Mouse (Mus musculus) ES-Bruce4 (cell line): ENCODE data around the gene Wtap. TPM values are rescaled to one million over a fixed set of nuclear protein-coding genes. Genes with fewer than 3 reads are reported as not detected.
"Not testable (repeated sequence)": the region's sequence is repeated elsewhere in the genome, so short reads cannot be mapped to it uniquely, and the experiment has no call there.

Experiments used
- H3K27ac ChIP-seq: 2 replicates; pipeline ENCODE4 v1.5.1; 2012; ENCODE audit warnings: low read length, inconsistent platforms; ENCODE audit not compliant: insufficient read depth
- H3K27me3 ChIP-seq: 2 replicates; pipeline ENCODE4 v1.6.1; 2012; ENCODE audit warnings: mild to moderate bottlenecking, low read length, inconsistent platforms; ENCODE audit not compliant: control insufficient read depth, poor library complexity, insufficient read depth, severe bottlenecking
- H3K36me3 ChIP-seq: 2 replicates; pipeline ENCODE4 v1.6.1; 2012; ENCODE audit warnings: inconsistent platforms, mild to moderate bottlenecking, low read length, moderate library complexity; ENCODE audit not compliant: control insufficient read depth, poor library complexity, insufficient read depth, severe bottlenecking
- H3K4me1 ChIP-seq: one replicate; pipeline ENCODE4 v1.8.1; 2011; ENCODE audit warnings: low read length; ENCODE audit not compliant: control insufficient read depth, insufficient read depth
- H3K4me3 ChIP-seq: 2 replicates; pipeline ENCODE4 v1.5.1; 2011; ENCODE audit warnings: low read depth, mild to moderate bottlenecking, low read length
- H3K9ac ChIP-seq: 2 replicates; pipeline ENCODE4 v1.6.1; 2012; ENCODE audit warnings: low read depth, mild to moderate bottlenecking, inconsistent platforms; ENCODE audit not compliant: poor library complexity, severe bottlenecking
- H3K9me3 ChIP-seq: replicated peaks from 2 replicates; pipeline ENCODE4 v1.6.1; 2012; ENCODE audit warnings: mild to moderate bottlenecking, low read length, inconsistent platforms; ENCODE audit not compliant: control insufficient read depth, poor library complexity, insufficient read depth, severe bottlenecking
- CTCF ChIP-seq: IDR thresholded peaks from one replicate; pipeline ENCODE4 v1.8.1; 2011; ENCODE audit warnings: low read depth, low read length
- EP300 ChIP-seq: IDR thresholded peaks from 2 replicates; pipeline ENCODE4 v1.6.1; 2011; ENCODE audit warnings: low read depth, low read length; ENCODE audit not compliant: insufficient read depth
- POLR2A ChIP-seq: IDR thresholded peaks from one replicate; pipeline ENCODE4 v1.8.1; 2011; ENCODE audit warnings: low read length; ENCODE audit not compliant: insufficient read depth
- polyA plus RNA-seq: library from polyadenylated mRNA; stranded (reverse); fragments of >200 nt; gene quantifications from 2 replicates; pipeline ENCODE4 v1.2.4, GENCODE M21; 2011; ENCODE audit warnings: low read depth; ENCODE audit not compliant: missing spikeins, insufficient read depth, insufficient read length

Wtap gene
- polyA plus RNA-seq: 122 and 132 TPM in 2 replicates

DNA sequence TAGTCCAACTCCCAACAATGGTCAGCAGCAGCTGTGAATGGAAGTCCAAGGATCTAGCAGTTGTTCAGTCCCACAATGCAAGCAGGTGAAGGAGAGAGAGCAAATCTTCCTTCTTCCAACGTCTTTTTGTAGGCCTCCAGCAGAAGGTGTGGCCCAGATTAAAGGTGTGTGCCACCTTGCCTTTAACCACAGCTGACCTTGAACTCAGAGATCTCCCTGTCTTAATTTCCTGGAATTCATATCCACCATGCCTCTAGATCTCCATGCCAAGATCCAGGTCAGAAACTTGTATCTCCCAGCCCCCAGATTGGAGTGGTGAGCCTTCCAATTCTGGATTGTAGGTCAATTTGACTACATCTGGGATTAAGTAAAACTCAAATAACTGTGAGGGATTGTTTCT, at the start of gene Wtap:
Gene Wtap (minus strand): TSS at position 101 of the 400 bp plus-strand sequence.
- Histone ChIP-seq H3K27ac (peak within 1 kb of the TSS; percentile 92), H3K9ac (peak within 1 kb of the TSS; percentile 91), H3K36me3 (peaks cover under 1% of the 10 kb centered on the region; the same call in 1 of the 2 replicates), H3K4me3 (no peak within 1 kb of the TSS), H3K27me3 (no peaks in the 10 kb centered on the region), H3K4me1 (no peaks in the 10 kb centered on the region), H3K9me3 (no peaks in the 10 kb centered on the region)
- TF ChIP-seq CTCF (no peak), POLR2A (no peak), EP300 (no peak)

DNA sequence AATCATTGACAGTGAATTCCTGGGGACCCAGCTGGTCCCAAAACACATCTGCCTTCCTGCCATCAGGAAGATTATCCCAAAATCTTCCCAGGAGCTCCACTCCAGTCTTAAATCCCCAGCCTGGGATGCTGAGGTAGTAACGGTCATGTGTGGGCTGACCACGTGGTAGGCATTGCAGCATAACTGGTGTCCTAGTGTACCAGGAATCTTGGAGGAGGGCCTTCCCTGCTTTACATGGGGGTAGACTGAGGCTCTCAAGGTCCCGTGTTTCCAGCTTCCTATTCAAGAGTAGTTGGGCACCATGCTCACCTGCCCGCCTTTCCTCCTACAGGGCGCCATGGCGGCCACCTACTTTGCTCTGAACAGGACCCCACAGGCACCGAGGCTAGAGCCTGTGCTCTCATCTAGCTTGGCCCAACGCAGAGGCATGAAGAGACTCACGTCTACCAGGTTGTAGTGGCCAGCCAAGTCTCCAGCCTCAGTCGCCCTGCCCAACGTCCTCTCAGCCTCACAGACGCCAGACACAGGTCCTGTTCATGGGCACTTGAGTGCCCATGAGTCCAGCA, 42.7 kb upstream of the Wtap start:
- not testable (repeated sequence) for H3K9me3 ChIP-seq, H3K27ac ChIP-seq, H3K9ac ChIP-seq, H3K36me3 ChIP-seq, H3K27me3 ChIP-seq, H3K4me1 ChIP-seq, H3K4me3 ChIP-seq

DNA sequence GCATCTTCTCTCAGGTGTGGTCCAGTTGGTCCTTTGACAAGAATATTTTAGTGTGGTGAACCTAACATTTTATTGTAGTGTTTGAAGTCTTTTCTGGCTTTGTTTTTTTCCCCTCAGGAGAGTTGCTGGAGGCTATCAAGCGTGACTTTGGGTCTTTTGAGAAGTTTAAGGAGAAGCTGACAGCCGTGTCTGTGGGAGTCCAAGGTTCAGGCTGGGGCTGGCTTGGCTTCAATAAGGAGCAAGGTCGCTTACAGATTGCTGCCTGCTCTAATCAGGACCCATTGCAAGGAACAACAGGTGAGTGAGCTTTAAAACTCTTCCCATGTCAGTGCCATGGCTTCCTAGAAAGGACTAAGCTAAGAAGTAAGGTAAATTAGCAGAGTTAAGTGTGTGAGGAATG, 19.3 kb upstream of the Wtap start:
- H3K36me3 ChIP-seq: peaks cover 42% of the 10 kb centered on the region
- H3K9ac ChIP-seq: no peak overlapping the region

DNA sequence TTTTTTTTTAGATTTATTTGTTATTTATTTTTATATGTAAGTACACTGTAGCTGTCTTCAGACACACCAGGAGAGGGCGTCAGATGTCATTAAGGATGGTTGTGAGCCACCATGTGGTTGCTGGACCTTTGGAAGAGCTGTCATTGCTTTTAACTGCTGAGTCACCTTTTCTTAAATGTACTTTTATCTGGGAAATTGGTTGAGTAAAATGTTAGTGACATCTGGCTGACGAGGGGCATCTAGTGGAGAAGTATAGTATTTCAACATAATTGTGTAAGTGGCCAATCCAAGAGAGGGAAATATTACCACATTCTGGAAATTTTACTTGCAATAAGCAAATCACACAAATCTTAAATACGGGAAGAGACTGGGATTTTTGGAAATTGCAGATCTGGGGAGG, 15.9 kb upstream of the Wtap start:
- Histone ChIP-seq H3K27me3 (no peaks in the 10 kb centered on the region), H3K4me3 (no peak overlapping the region), H3K9me3 (no peaks in the 10 kb centered on the region), H3K4me1 (no peaks in the 10 kb centered on the region), H3K27ac (no peak overlapping the region), H3K36me3 (peaks cover 28% of the 10 kb centered on the region), H3K9ac (no peak overlapping the region)
- TF ChIP-seq POLR2A (no peak), EP300 (no peak), CTCF (no peak)

More for the DNA sequence above, 19.3 kb upstream of the Wtap start:
- TF ChIP-seq EP300: no peak
- no peak for TF ChIP-seq POLR2A
- TF ChIP-seq CTCF: no peak
- no peaks in the 10 kb centered on the region for H3K4me1 ChIP-seq
- no peaks in the 10 kb centered on the region for H3K27me3 ChIP-seq
- H3K4me3 ChIP-seq: no peak overlapping the region
- no peaks in the 10 kb centered on the region for H3K9me3 ChIP-seq
- H3K27ac ChIP-seq: no peak overlapping the region

DNA sequence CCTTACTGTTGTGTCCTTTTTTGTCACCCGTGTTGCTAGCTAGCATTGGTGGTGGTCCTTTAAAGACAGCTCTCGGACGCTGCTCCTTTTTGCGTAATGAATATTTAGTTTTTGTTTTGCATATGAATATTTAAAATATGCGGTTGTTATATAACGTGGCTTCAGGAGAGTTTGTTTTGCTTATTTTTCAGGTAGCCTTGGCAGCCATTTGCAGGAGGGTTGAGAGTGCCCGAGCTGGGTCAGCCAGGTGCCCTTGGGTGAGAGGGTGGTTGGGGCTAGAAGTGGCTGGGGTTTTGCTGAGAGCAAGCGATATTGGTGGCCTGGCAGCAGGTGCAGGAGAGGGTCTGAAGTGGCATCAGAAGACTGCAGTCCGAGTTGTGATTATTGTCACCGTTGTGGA, 14.6 kb upstream of the Wtap start:
- Histone ChIP-seq H3K27me3 (no peaks in the 10 kb centered on the region), H3K27ac (no peak overlapping the region), H3K9me3 (no peaks in the 10 kb centered on the region), H3K9ac (peak overlapping the region; percentile 65), H3K4me3 (peak overlapping the region; percentile 90), H3K4me1 (no peaks in the 10 kb centered on the region), H3K36me3 (peaks cover 18% of the 10 kb centered on the region)
- TF ChIP-seq POLR2A: no peak
- TF ChIP-seq EP300: no peak
- no peak for TF ChIP-seq CTCF

DNA sequence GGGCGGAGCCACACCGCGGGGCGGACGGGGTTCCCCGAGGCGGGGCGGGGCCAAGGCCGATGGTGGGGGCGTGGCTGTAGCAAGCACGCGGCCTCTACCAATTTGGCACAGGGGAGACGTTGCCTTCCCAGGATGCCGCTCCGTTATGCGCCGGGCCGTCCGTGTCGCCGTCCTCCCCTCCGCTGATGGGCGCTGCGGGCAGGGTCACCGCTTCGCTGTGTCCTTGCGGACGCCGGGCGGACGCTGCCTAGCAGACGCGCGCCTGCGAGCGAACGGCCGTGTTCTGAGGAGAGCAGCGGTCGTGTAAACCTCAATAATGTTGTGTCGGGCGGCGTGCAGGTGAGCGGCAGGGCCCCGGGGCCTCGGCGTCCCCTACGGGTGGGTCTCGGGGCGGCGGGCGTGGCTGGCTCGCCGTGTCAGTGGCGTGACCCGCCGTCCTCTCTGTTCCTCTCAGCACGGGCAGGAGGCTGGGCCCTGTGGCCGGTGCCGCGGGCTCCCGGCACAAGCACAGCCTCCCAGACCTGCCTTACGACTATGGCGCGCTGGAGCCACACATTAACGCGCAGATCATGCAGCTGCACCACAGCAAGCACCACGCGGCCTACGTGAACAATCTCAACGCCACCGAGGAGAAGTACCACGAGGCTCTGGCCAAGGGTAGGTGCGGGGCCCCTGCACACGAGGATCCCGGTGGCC, 13.9 kb upstream of the Wtap start:
- H3K27ac ChIP-seq: no peak overlapping the region
- peak overlapping the region; percentile 65 for H3K9ac ChIP-seq
- no peaks in the 10 kb centered on the region for H3K9me3 ChIP-seq
- H3K27me3 ChIP-seq: no peaks in the 10 kb centered on the region
- H3K36me3 ChIP-seq: peaks cover 13% of the 10 kb centered on the region
- no peak for TF ChIP-seq CTCF
- TF ChIP-seq EP300: peak; percentile 79; the same call in 1 of the 2 replicates
- TF ChIP-seq POLR2A: peak; percentile 82
- H3K4me1 ChIP-seq: no peaks in the 10 kb centered on the region
- H3K4me3 ChIP-seq: peak overlapping the region; percentile 90
